21 mouse cellular contexts compared by ENCODE assay signal in genomic region chr5:52666766-52667165, GRCm38 (mm10). TPM values are rescaled to one million over a fixed set of nuclear protein-coding genes. Genes with fewer than 3 reads are reported as not detected.
DNase-seq lines count a peak whose midpoint lies in the region; ATAC-seq and TF ChIP-seq lines count a peak whose summit lies in the region.
"Had no signal": no experiment of that assay in that cellular context is flagged by ENCODE, and none has a peak within 500 bp of the region (broad histone marks: within the 10 kb centered on the region; RNA-seq: fewer than 3 reads in every experiment).

No protein-coding gene starts in this region.

- H3K4me3 ChIP-seq in kidney, adult 2 months (ENCODE audit: insufficient read depth, low read depth, low read length): no peak overlapping the region
- H3K4me3 ChIP-seq in kidney, embryonic 14.5 days (ENCODE audit: low read length): no peak overlapping the region
- H3K4me3 ChIP-seq in liver, adult 2 months (ENCODE audit: insufficient read depth, low read depth, low read length): no peak overlapping the region
- no peak overlapping the region for H3K4me3 ChIP-seq in liver, embryonic 12.5 days
- H3K4me3 ChIP-seq: embryonic facial prominence, embryonic 13.5 days; embryonic facial prominence, embryonic 15.5 days; erythroblast, embryonic 14.5 days; forebrain, embryonic 10.5 days; forebrain, embryonic 12.5 days had no signal

- H3K36me3 ChIP-seq in kidney, adult 2 months (ENCODE audit: control insufficient read depth, insufficient read depth, low read length): peaks cover 1% of the 10 kb centered on the region
- peaks cover 24% of the 10 kb centered on the region for H3K36me3 ChIP-seq in kidney, embryonic 14.5 days (ENCODE audit: control insufficient read depth, insufficient read depth, low read length)
- peaks cover 32% of the 10 kb centered on the region for H3K36me3 ChIP-seq in liver, adult 2 months (ENCODE audit: control insufficient read depth, insufficient read depth, low read length)
- peaks cover 43% of the 10 kb centered on the region for H3K36me3 ChIP-seq in liver, embryonic 12.5 days

- 70% methylated on average over 3 of the region's 3 CpGs for WGBS in kidney, adult 2 months
- WGBS in kidney, embryonic 14.5 days: 89% methylated on average over 3 of the region's 3 CpGs
- WGBS in liver, adult 2 months: 22% methylated on average over 3 of the region's 3 CpGs
- WGBS in liver, embryonic 12.5 days (ENCODE audit: insufficient replicate concordance): 74% methylated on average over 3 of the region's 3 CpGs

- H3K4me2 ChIP-seq in kidney, embryonic 14.5 days (replicated peaks; ENCODE audit: low read depth, low read length): no peak overlapping the region
- H3K4me2 ChIP-seq in liver, embryonic 12.5 days: no peak overlapping the region
- H3K4me2 ChIP-seq: embryonic facial prominence, embryonic 13.5 days; embryonic facial prominence, embryonic 15.5 days; forebrain, embryonic 12.5 days had no signal

- peak; percentile 28 for DNase-seq in kidney, adult 2 months
- peak; percentile 66 for DNase-seq in liver, adult 2 months (ENCODE audit: extremely low read depth, low read depth, low spot score)
- no peak for DNase-seq in adrenal gland, adult 2 months
- DNase-seq: adrenal gland, postnatal 10 days; adrenal gland, postnatal 25 days; cerebellum, adult 11 months; cerebellum, adult 18-20 months; cerebellum, adult 8-10 months; cerebellum, adult 9-11 months; cerebellum, postnatal 14 days; cerebellum, postnatal 36 days; embryo, embryonic 11 days had no signal

- no peak overlapping the region for H3K9ac ChIP-seq in kidney, embryonic 14.5 days (ENCODE audit: low read depth, low read length)
- no peak overlapping the region for H3K9ac ChIP-seq in liver, adult 2 months (ENCODE audit: low read depth, low read length)
- no peak overlapping the region for H3K9ac ChIP-seq in liver, embryonic 12.5 days
- H3K9ac ChIP-seq: embryonic facial prominence, embryonic 13.5 days; embryonic facial prominence, embryonic 15.5 days; forebrain, embryonic 12.5 days had no signal

- H3K9me3 ChIP-seq in kidney, embryonic 14.5 days (ENCODE audit: control insufficient read depth, low read length): no peaks in the 10 kb centered on the region
- H3K9me3 ChIP-seq in liver, embryonic 12.5 days (replicated peaks): no peaks in the 10 kb centered on the region
- H3K9me3 ChIP-seq: embryonic facial prominence, embryonic 13.5 days; embryonic facial prominence, embryonic 15.5 days; forebrain, embryonic 10.5 days; forebrain, embryonic 12.5 days had no signal

- H3K27me3 ChIP-seq in kidney, adult 2 months (replicated peaks; ENCODE audit: control insufficient read depth, insufficient read depth, low read length): no peaks in the 10 kb centered on the region
- no peaks in the 10 kb centered on the region for H3K27me3 ChIP-seq in kidney, embryonic 14.5 days (ENCODE audit: control insufficient read depth, insufficient read depth, low read length)
- H3K27me3 ChIP-seq in liver, adult 2 months (ENCODE audit: control insufficient read depth, insufficient read depth, low read length): no peaks in the 10 kb centered on the region
- peaks cover 7% of the 10 kb centered on the region for H3K27me3 ChIP-seq in liver, embryonic 12.5 days (replicated peaks)
- H3K27me3 ChIP-seq: embryonic facial prominence, embryonic 13.5 days; embryonic facial prominence, embryonic 15.5 days; forebrain, embryonic 12.5 days had no signal

- peaks cover 8% of the 10 kb centered on the region; the same call in 1 of the 2 replicates for H3K79me2 ChIP-seq in liver, adult 2 months (ENCODE audit: control insufficient read depth, insufficient read depth, low read length)

- TF ChIP-seq POLR2A in kidney, adult 2 months (IDR thresholded peaks at IDR 0.05; ENCODE audit: low read depth, low read length): no peak
- TF ChIP-seq POLR2A in liver, adult 2 months (IDR thresholded peaks at IDR 0.05; ENCODE audit: extremely low read depth, insufficient read depth, low read length): no peak

- H3K27ac ChIP-seq in kidney, adult 2 months (ENCODE audit: insufficient read depth, low read depth, low read length): no peak overlapping the region
- H3K27ac ChIP-seq in kidney, embryonic 14.5 days (ENCODE audit: low read depth, low read length): no peak overlapping the region
- H3K27ac ChIP-seq in liver, adult 2 months (replicated peaks; ENCODE audit: insufficient read depth, low read depth, low read length): no peak overlapping the region
- H3K27ac ChIP-seq in liver, embryonic 12.5 days: no peak overlapping the region
- H3K27ac ChIP-seq: embryonic facial prominence, embryonic 13.5 days; embryonic facial prominence, embryonic 15.5 days; forebrain, embryonic 10.5 days; forebrain, embryonic 12.5 days had no signal

- ATAC-seq in kidney, embryonic 14.5 days (ENCODE audit: low FRiP score, low TSS enrichment): no peak
- no peak for ATAC-seq in liver, embryonic 12.5 days
- ATAC-seq: forebrain, embryonic 14.5 days; forebrain, embryonic 16.5 days had no signal

- peaks cover 5% of the 10 kb centered on the region; the same call in 1 of the 2 replicates for H3K4me1 ChIP-seq in kidney, adult 2 months (ENCODE audit: control insufficient read depth, insufficient read depth, low read length)
- peaks cover 3% of the 10 kb centered on the region; the same call in 1 of the 2 replicates for H3K4me1 ChIP-seq in kidney, embryonic 14.5 days (ENCODE audit: control insufficient read depth, insufficient read depth, low read length)
- peaks cover 24% of the 10 kb centered on the region for H3K4me1 ChIP-seq in liver, adult 2 months (ENCODE audit: control insufficient read depth, insufficient read depth, low read length)
- peaks cover 20% of the 10 kb centered on the region for H3K4me1 ChIP-seq in liver, embryonic 12.5 days

- TF ChIP-seq CTCF in kidney, adult 2 months (conservative IDR thresholded peaks at IDR 0.05; ENCODE audit: insufficient read depth, insufficient read length, low read depth, low read length): no peak
- TF ChIP-seq CTCF in liver, adult 2 months (IDR thresholded peaks at IDR 0.05; ENCODE audit: low read depth, low read length): no peak

RNA-seq across cellular contexts. Expression of gene Sepsecs, which starts 2.7 kb away (rescaled TPM):
- 10.5 and 11.9 TPM in 2 replicates for polyA plus RNA-seq in kidney, adult 2 months (2012; rRNA removed)
- polyA plus RNA-seq in kidney, embryonic 14.5 days (2014; fragmentation: Nextera tagmentation; extraction: Ambion mirVana): 4.2 and 9.2 TPM in 2 replicates
- total RNA-seq in liver, adult 2 months (2014; rRNA removed): 45.3 and 53.7 TPM in 2 replicates
- 14.1 and 16.4 TPM in 2 replicates for polyA plus RNA-seq in liver, adult 2 months (2012; rRNA removed)
- polyA plus RNA-seq in liver, embryonic 12.5 days (2016; fragmentation: Nextera tagmentation; extraction: Ambion mirVana): 10.1 and 10.2 TPM in 2 replicates
- total RNA-seq in adrenal gland, adult 2 months (2021): 10 to 100 TPM; 14.2 to 15.5 TPM
- polyA plus RNA-seq in adrenal gland, adult 2 months (2012; rRNA removed): 1.4 and 1.5 TPM in 2 replicates
